Mouse (Mus musculus) liver, adult 2 months (tissue): ENCODE data around the gene Tmem108. TPM values are rescaled to one million over a fixed set of nuclear protein-coding genes. Genes with fewer than 3 reads are reported as not detected.
A peak's percentile ranks its signal among the peaks of the same experiment; 100 is the strongest.

Experiments
- DNase-seq: peaks from one replicate; pipeline ENCODE4 v3.0.0-alpha.2; 2011; ENCODE audit warnings: low read depth, low spot score; ENCODE audit errors: extremely low read depth
- H3K27ac ChIP-seq: fragments of 200-500 bp; replicated peaks from 2 replicates; pipeline ENCODE4 v1.5.1; 2012; ENCODE audit warnings: low read depth, mild to moderate bottlenecking, control low read depth, inconsistent platforms, low read length; ENCODE audit not compliant: insufficient read depth
- H3K27me3 ChIP-seq: fragments of 200-500 bp; 2 replicates; pipeline ENCODE4 v1.6.1; 2012; ENCODE audit warnings: mild to moderate bottlenecking, moderate library complexity, low read length, inconsistent platforms; ENCODE audit not compliant: control insufficient read depth, insufficient read depth
- H3K36me3 ChIP-seq: fragments of 200-500 bp; 2 replicates; pipeline ENCODE4 v1.6.1; 2012; ENCODE audit warnings: low read length, inconsistent platforms; ENCODE audit not compliant: control insufficient read depth, insufficient read depth
- H3K4me1 ChIP-seq: fragments of 200-500 bp; 2 replicates; pipeline ENCODE4 v1.6.1; 2011; ENCODE audit warnings: low read length; ENCODE audit not compliant: control insufficient read depth, insufficient read depth
- H3K4me3 ChIP-seq: fragments of 200-500 bp; 2 replicates; pipeline ENCODE4 v1.5.1; 2011; ENCODE audit warnings: low read depth, mild to moderate bottlenecking, control low read depth, low read length, moderate library complexity; ENCODE audit not compliant: insufficient read depth
- H3K79me2 ChIP-seq: fragments of 200-500 bp; 2 replicates; pipeline ENCODE4 v1.6.1; 2012; ENCODE audit warnings: inconsistent platforms, mild to moderate bottlenecking, low read length, moderate library complexity; ENCODE audit not compliant: control insufficient read depth, insufficient read depth
- H3K9ac ChIP-seq: fragments of 200-500 bp; 2 replicates; pipeline ENCODE4 v1.6.1; 2012; ENCODE audit warnings: low read depth, mild to moderate bottlenecking, control low read depth, inconsistent platforms, low read length
- CTCF ChIP-seq: fragments of 200-500 bp; IDR thresholded peaks from 2 replicates; pipeline ENCODE4 v1.5.1; 2011; ENCODE audit warnings: low read depth, low read length, control low read depth
- POLR2A ChIP-seq: fragments of 200-500 bp; IDR thresholded peaks from 2 replicates; pipeline ENCODE4 v1.6.1; 2011; ENCODE audit warnings: low read length, control low read depth; ENCODE audit not compliant: insufficient read depth; ENCODE audit errors: extremely low read depth
- WGBS: fragments of 180-500 bp; shearing (Covaris S2); methylation state at CpG from one replicate; pipeline ENCODE4 v1.1.7; 2018; 5-methylcytosine and 5-hydroxymethylcytosine counted together
- polyA plus RNA-seq: library from polyadenylated mRNA; depleted of rRNA; stranded (reverse); fragments of >200 nt; gene quantifications from 2 replicates; pipeline ENCODE4 v1.2.3, GENCODE M21; 2012
- total RNA-seq: library from RNA; depleted of rRNA; stranded (reverse); fragments of >200 nt; gene quantifications from 2 replicates; pipeline ENCODE4 v1.2.3, GENCODE M21; 2014

Tmem108 gene
- total and polyA plus RNA-seq, 2 experiments = 0.09 to 0.40 TPM

GRCm38 (mm10) chr9:103758246-103758645, 3.4 kb downstream of the Tmem108 start:
- H3K4me3 ChIP-seq = no peak overlapping the region
- no peaks in the 10 kb centered on the region for H3K79me2 ChIP-seq
- TF ChIP-seq CTCF = no peak
- no peak for TF ChIP-seq POLR2A
- H3K9ac ChIP-seq = no peak overlapping the region
- WGBS = 83% methylated on average over 7 of the region's 7 CpGs
- no peaks in the 10 kb centered on the region for H3K36me3 ChIP-seq
- H3K4me1 ChIP-seq = peaks cover 4% of the 10 kb centered on the region; the same call in 1 of the 2 replicates
- H3K27ac ChIP-seq = no peak overlapping the region
- peaks cover 12% of the 10 kb centered on the region for H3K27me3 ChIP-seq
- no peak for DNase-seq

- Histone ChIP-seq H3K27me3 (no peaks in the 10 kb centered on the region), H3K9ac (no peak overlapping the region), H3K36me3 (no peaks in the 10 kb centered on the region), H3K4me3 (no peak overlapping the region), H3K4me1 (no peaks in the 10 kb centered on the region), H3K27ac (no peak overlapping the region), H3K79me2 (no peaks in the 10 kb centered on the region)
- no peak for DNase-seq
- no peak for TF ChIP-seq CTCF
- WGBS = 95% methylated on average over 10 of the region's 10 CpGs
These were observed 9.0 kb downstream of the Tmem108 start for GRCm38 (mm10) chr9:103752618-103753017.

GRCm38 (mm10) chr9:103751568-103751967, 10.1 kb downstream of the Tmem108 start:
- DNase-seq = peak; percentile 19
- WGBS = 76% methylated on average over 9 of the region's 9 CpGs
- H3K27ac ChIP-seq = no peak overlapping the region
- no peak overlapping the region for H3K4me3 ChIP-seq
- no peaks in the 10 kb centered on the region for H3K4me1 ChIP-seq
- no peak overlapping the region for H3K9ac ChIP-seq
- no peaks in the 10 kb centered on the region for H3K79me2 ChIP-seq
- no peaks in the 10 kb centered on the region for H3K27me3 ChIP-seq
- TF ChIP-seq CTCF (no peak), POLR2A (no peak)
- no peaks in the 10 kb centered on the region for H3K36me3 ChIP-seq

- WGBS = 88% methylated on average over 9 of the region's 9 CpGs
- no peaks in the 10 kb centered on the region for H3K79me2 ChIP-seq
- H3K27me3 ChIP-seq = no peaks in the 10 kb centered on the region
- H3K4me1 ChIP-seq = no peaks in the 10 kb centered on the region
- TF ChIP-seq POLR2A (no peak), CTCF (no peak)
- H3K27ac ChIP-seq = no peak overlapping the region
- DNase-seq = no peak
- H3K4me3 ChIP-seq = no peak overlapping the region
- H3K36me3 ChIP-seq = no peaks in the 10 kb centered on the region
- no peak overlapping the region for H3K9ac ChIP-seq
These were observed 11.1 kb downstream of the Tmem108 start for GRCm38 (mm10) chr9:103750491-103750890.

DNA sequence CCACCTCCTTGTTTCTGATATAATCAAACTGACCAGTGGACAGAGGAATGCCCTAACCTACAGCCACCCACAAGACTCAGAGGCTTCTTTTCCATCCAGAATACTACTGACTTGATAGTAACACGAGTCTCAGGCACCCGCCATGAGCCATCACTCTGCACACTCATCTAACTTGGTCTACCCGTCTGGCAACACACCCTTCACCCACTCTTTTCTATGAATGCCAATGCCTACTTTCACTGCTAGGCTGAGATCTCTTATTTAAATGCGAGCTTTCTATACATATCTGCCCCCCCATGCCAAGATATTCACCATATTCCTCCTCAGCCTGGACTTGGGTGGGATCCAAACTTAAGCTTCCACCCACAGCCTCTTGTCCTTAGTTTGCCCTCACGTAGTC, 15.0 kb downstream of the Tmem108 start:
- H3K27me3 ChIP-seq = no peaks in the 10 kb centered on the region; the same call in 1 of the 2 replicates
- H3K4me3 ChIP-seq = no peak overlapping the region
- no peaks in the 10 kb centered on the region for H3K79me2 ChIP-seq
- no peak overlapping the region for H3K9ac ChIP-seq
- H3K27ac ChIP-seq = no peak overlapping the region
- no peaks in the 10 kb centered on the region for H3K36me3 ChIP-seq
- H3K4me1 ChIP-seq = no peaks in the 10 kb centered on the region
- no peak for DNase-seq
- TF ChIP-seq CTCF (no peak), POLR2A (no peak)
- 84% methylated on average over 5 of the region's 5 CpGs for WGBS

GRCm38 (mm10) chr9:103740145-103740544, 21.5 kb downstream of the Tmem108 start:
- Histone ChIP-seq H3K27me3 (no peaks in the 10 kb centered on the region; the same call in 1 of the 2 replicates), H3K79me2 (no peaks in the 10 kb centered on the region), H3K4me3 (no peak overlapping the region), H3K27ac (no peak overlapping the region), H3K36me3 (no peaks in the 10 kb centered on the region), H3K9ac (no peak overlapping the region), H3K4me1 (no peaks in the 10 kb centered on the region)
- no peak for DNase-seq
- TF ChIP-seq POLR2A (no peak), CTCF (no peak)
- 75% methylated on average over 12 of the region's 12 CpGs for WGBS
